Mouse (Mus musculus): ENCODE data around the gene Dock1.

Gene Dock1

DNA sequence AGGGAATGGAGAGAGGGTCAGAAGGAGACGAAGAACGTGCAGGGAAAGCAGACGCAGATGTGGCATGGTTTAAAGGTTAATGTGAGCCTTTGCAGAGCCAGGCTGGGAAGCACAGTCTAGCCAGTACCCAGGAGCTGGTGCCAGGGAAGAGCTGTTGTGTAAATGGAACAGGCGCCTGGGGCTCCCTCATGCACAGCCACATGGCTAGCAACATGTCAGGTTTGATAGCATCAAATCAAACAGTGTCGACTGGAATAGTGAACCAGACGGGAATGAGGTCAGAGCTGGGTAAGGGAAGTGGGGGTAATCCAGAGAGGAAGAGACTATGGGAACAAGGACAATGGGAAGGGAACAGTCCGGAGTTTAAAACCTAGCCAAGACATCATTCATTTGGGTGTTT, 384.2 kb downstream of the Dock1 start:
- DNase-seq (ENCODE audit: low spot score): no peak

GRCm38 (mm10) chr7:135059071-135059470, 388.6 kb downstream of the Dock1 start:
- no peak for DNase-seq (ENCODE audit: low spot score)

DNA sequence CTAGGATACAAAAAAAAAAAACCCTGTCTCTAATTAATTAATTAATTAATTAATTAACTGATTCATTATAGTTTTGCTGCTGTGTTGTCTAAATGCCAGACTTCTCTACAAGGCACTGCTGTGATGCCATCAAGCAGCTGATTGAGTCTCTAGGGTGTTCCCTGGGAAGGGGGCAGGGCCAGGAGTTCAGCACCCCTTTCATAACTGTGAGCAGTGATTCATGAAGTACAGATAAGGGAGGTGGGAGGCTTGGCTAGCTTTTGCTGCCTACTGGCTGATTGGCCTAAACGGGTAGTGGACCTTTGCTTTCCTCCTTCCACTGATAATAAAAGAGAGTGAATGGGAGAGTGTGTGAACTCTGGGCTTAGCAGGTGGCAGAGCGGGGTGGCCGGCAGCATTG, 389.1 kb downstream of the Dock1 start:
- DNase-seq (ENCODE audit: low spot score): no peak

GRCm38 (mm10) chr7:135063886-135064285, 393.4 kb downstream of the Dock1 start:
- DNase-seq (ENCODE audit: low spot score): no peak

GRCm38 (mm10) chr7:135065301-135065700, 394.8 kb downstream of the Dock1 start:
- DNase-seq (ENCODE audit: low spot score): no peak

- DNase-seq (ENCODE audit: low spot score): no peak
Measured at GRCm38 (mm10) chr7:135068887-135069286, 398.4 kb downstream of the Dock1 start.

GRCm38 (mm10) chr7:135076904-135077303, 406.4 kb downstream of the Dock1 start:
- no peak for DNase-seq (ENCODE audit: low spot score)

DNA sequence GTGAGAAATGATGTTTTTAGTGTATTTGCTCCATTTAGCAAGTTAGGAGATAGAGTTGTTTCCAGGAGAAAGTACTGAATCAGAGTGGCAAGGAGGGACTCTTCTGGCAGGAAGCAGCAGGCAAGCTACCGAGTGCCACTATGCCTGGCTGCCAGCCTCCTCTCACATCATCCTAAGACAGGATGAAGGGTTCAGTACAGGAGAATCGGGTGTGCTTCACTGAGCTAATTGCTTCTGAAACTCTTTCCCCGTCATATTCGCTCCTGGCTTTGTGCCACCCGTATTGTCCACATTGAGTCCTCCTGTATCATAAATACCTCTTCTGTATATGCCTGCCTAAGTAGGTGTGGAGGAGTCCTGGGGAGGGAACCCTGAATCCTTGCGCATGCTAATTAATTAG, 406.9 kb downstream of the Dock1 start:
- DNase-seq (ENCODE audit: low spot score): no peak

- DNase-seq (ENCODE audit: low spot score): no peak
Measured at GRCm38 (mm10) chr7:135077806-135078205, 407.4 kb downstream of the Dock1 start.

DNA sequence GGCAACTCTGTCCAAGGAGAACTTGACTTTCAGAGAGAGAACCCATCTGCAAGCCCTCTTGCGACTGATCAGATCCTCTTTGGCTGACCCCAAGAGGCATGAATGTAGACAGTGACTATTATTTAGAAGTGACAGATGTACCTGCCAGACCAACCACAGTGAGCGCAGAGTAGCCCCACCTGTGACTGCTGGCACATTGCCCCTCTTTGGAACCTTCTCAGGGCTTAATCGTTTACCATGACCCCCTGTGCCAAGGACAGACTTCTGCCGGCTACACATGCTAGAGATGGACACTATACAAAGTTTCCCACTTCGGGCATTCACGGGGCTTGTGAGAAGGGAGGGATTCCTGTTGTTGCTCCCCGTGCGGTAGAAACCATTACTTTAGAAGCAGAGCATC, 413.0 kb downstream of the Dock1 start:
- no peak for DNase-seq (ENCODE audit: low spot score)

DNA sequence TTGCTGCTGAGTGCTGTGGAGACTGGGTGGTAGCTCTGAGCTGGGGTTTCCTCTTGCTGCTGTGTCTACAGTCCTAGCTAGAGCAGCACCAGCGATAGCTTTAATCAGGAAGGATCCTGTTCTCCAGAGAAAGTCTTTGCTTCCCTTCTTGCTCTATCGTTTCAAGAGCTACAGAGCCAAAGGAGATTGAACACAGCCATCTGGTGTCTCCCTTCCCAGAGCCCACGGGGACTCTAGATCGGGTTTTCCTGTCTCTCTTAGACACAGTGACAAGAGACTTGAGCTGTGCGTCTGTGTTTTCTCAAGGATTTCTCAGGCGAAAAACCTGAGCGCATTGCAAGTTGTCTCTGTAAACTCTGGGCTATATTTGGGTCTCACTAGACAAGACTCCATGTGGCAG, 413.6 kb downstream of the Dock1 start:
- DNase-seq (ENCODE audit: low spot score): no peak

DNA sequence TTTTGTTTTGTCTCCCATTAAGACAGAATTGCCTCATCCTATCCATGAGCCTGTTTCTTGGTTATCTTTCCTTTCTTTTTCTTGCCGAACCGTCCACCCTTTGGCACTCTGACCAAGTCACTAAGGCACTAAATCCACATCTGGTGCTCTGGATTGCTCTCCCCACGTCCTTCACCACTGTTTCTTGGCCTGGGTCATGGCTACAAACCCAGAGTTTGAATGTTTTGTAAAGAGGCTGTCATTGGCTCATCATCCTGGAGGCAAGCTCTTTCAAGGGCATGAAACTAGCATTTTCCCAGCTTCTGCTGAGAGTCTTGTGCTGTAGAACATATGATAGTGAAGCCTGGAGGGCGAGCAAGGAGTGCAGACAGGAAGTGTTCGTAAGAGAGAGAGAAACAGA, 416.1 kb downstream of the Dock1 start:
- no peak for DNase-seq (ENCODE audit: low spot score)

DNA sequence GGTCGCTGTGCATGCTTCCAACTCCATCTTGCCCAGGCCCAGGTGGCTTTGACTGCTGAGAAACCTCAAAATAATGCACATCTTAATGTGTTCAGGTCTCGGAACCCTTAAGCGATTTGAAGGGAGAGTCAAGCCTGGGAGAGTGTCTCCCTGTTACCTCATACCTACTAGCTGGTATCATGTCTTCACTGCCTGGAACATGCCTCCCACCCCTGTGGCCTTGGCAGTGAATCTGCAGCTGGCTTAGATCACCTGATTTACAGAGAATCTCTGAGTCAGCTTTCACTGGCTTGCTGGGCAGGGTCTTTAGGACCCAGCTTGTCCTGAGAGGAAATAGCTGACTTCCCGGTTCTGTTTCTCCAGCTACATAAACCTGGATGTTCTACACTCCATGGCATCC, 419.2 kb downstream of the Dock1 start:
- no peak for DNase-seq (ENCODE audit: low spot score)

DNA sequence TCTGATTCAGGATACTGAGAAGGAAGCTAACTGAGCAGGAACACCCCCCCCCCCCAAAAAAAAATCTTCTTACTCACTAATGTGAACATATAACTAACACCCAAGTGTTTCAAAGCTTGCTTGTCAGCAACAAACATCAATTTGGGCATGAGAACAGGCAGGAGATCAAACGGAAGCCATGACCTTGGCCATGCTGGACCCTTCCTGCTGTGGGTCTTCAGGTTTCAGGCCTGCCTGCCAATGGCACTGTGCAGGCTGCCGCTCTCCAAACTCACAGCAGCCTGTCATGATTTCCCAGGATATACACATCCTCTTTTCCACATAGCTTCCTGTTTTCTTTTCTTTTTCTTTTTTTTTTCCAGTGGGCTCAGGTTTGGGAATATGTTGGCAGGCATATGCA, 423.4 kb downstream of the Dock1 start:
- DNase-seq (ENCODE audit: low spot score): no peak

GRCm38 (mm10) chr7:135101921-135102320, 431.5 kb downstream of the Dock1 start:
- DNase-seq (ENCODE audit: low spot score): no peak

DNA sequence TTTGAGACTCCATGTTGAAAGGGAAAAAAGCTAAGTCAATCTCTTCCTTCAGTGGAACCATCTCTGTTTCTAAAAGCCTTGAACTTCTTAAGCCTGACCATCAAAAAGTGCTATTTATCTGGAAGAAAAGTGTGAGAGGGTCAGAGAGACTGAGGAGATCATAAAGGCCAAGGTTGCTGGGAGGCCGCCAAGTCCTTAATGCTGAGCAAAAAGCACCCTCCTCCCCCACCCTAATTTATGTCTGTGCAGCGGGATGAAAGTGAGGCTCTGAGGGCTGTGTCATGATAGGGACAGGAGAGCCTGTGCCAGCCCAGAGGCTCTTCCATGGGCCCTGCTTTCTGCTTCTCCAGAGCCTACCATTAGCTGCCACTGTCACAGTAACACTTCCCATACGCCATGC, 436.1 kb downstream of the Dock1 start:
- DNase-seq (ENCODE audit: low spot score): no peak

DNA sequence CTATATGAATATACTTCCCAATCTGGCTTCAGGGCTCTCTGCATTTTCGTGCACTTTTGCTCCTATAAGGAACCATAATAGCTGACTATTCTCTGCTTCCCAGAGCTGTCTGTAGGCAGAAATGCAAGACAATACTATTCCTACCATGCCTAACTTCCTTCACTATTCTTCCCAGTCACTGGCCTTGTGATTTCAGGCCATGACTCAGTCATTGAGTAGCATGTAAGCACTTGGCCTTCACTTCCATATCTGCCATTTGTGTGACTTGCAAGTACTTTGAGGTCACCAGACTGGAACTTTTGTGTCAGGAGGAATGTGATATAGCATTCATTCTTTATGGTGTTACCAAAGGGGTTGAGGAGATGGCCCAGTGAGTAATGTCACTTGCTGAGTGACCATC, 439.9 kb downstream of the Dock1 start:
- no peak for DNase-seq (ENCODE audit: low spot score)

GRCm38 (mm10) chr7:135125296-135126065, 455.0 kb downstream of the Dock1 start:
- DNase-seq (ENCODE audit: low spot score): no peak

DNA sequence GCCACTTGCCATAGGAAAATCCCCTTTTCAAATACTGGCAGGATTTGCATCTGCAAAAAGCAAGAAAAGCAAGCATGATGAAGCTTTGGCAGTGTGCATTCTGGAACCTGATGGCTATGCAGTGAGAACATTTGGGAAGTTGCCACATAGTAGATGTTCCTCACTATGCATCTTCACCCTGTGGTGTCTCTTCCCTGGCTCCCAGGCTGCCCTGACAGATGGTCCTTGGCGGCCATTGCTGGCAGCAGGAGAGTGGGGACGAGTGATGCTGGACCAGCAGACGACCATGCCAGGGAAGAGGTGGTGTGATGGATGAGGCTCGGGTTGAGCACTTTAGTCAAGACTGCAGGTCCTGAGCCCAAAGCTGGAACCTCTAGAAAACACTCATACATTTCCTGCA, 462.0 kb downstream of the Dock1 start:
- DNase-seq (ENCODE audit: low spot score): no peak

DNA sequence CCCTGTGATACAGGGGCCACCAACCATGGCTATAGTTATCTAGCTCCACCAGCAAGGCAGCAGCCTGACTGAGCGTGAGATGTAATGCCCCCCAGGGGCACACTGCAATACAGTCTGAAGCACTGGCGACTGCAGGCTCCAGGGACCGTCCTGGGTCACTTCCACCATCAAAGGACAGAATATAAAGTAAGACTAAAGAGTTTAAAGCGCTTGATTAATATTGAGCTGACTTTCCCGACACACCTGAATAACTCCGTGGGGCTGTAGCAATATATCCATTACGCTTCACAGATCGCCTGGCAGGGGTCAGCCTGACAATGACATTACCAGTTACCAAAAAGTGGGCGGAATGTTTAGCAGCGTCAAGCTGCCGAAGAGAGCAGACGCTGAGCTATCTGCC, 464.2 kb downstream of the Dock1 start:
- DNase-seq (ENCODE audit: low spot score): no peak

DNA sequence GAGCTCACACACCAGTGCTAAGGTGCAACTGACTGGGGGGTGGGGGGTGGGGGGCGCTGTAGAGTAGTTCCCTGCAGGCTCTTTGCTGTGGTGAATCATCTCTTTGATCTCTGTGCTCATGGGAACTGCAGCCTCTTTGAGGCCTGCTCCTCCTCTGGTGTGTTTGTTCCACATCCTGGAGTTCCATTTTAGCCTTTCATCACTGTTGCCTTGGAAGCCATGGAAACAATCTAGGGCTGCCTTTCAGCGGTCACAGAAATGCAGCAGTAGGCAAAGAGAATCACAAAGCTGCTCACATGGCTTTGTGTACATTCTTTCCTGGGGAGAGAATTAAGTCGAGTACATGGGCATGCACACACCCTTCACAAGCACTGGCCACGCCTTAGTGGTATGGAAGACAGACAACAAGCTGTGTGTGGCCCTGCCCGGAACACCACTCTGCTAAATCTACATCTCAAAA, 468.7 kb downstream of the Dock1 start:
- DNase-seq (ENCODE audit: low spot score): no peak

- DNase-seq (ENCODE audit: low spot score): no peak
Measured at GRCm38 (mm10) chr7:135144731-135145130, 474.3 kb downstream of the Dock1 start.

GRCm38 (mm10) chr7:135150926-135151325, 480.5 kb downstream of the Dock1 start:
- DNase-seq (ENCODE audit: low spot score): no peak

GRCm38 (mm10) chr7:135157571-135157970, 487.1 kb downstream of the Dock1 start:
- DNase-seq (ENCODE audit: low spot score): no peak

Data from ovary, postnatal 36 days (tissue).